Mouse (Mus musculus): ENCODE data around the gene 2210408I21Rik. TPM values are rescaled to one million over a fixed set of nuclear protein-coding genes. Genes with fewer than 3 reads are reported as not detected.
"Not testable (repeated sequence)": the region's sequence is repeated elsewhere in the genome, so short reads cannot be mapped to it uniquely, and the experiment has no call there.

2210408I21Rik gene
- polyA plus RNA-seq (2015; fragmentation: Nextera tagmentation; extraction: Ambion mirVana) = 13.5 and 14.1 TPM in 2 replicates

DNA sequence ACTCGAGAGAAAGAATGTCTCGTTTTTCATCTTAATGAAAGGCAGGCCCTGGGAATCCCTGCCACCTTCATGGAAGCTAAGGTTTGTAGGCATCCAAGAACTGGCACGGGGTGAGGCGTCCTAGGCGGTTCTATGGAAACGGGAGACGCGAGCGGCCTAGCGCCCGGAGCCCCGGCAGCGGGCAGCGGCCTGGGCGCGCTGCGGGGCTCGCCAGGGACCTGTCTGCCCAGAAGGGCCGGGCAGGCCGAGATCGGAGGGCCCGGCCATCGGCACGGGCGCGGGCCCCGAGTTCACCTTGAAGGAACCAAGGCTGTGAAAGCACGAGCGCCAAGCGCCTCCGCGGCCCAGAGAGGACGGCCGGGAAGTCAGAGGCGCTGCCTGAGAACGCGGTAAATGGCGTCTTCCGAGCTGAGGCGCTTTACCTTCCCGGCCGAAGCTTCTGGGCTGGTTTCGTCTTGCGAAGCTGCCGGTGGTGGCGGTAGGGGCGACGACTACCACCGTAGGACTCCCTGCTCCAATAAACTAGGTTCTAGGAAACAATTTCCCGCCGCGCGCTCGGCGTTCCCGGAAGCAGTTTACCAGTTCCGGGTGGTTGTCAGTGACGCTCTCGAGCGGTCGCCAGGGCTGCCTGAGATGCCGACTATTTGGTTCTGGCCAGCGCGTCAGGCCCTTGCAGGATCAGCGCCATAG, at the start of gene 2210408I21Rik, which contains the start of gene Slf1:
Gene 2210408I21Rik (plus strand): TSS at position 610 of the 690 bp plus-strand sequence.
Gene Slf1 (minus strand): TSS at position 543 of the 690 bp plus-strand sequence.
- peak within 1 kb of the TSS; percentile 73 for H3K4me2 ChIP-seq (ENCODE audit: low read length)
- WGBS = under 1% methylated on average over 65 of the region's 65 CpGs
- H3K36me3 ChIP-seq (ENCODE audit: control insufficient read depth, insufficient read depth) = no peaks in the 10 kb centered on the region
- H3K9ac ChIP-seq (replicated peaks; ENCODE audit: low read depth, low read length) = peak within 1 kb of the TSS; percentile 95
- no peaks in the 10 kb centered on the region for H3K27me3 ChIP-seq (replicated peaks; ENCODE audit: control insufficient read depth, insufficient read depth, low read length)
- no peaks in the 10 kb centered on the region for H3K9me3 ChIP-seq (ENCODE audit: control insufficient read depth, low read length)
- ATAC-seq = peak; percentile 99
- peak within 1 kb of the TSS; percentile 98 for H3K4me3 ChIP-seq (replicated peaks; ENCODE audit: low read length)
- peak within 1 kb of the TSS; percentile 96 for H3K27ac ChIP-seq (ENCODE audit: low read length)
- peaks cover 8% of the 10 kb centered on the region for H3K4me1 ChIP-seq (replicated peaks; ENCODE audit: control insufficient read depth, insufficient read depth, low read length)

- H3K9me3 ChIP-seq (ENCODE audit: control insufficient read depth, low read length); H3K27ac ChIP-seq (ENCODE audit: low read length); H3K36me3 ChIP-seq (ENCODE audit: control insufficient read depth, insufficient read depth); H3K4me2 ChIP-seq (ENCODE audit: low read length); H3K4me1 ChIP-seq (replicated peaks; ENCODE audit: control insufficient read depth, insufficient read depth, low read length); H3K4me3 ChIP-seq (replicated peaks; ENCODE audit: low read length); ATAC-seq; H3K9ac ChIP-seq (replicated peaks; ENCODE audit: low read depth, low read length); H3K27me3 ChIP-seq (replicated peaks; ENCODE audit: control insufficient read depth, insufficient read depth, low read length): not testable (repeated sequence)
- WGBS = 97% methylated on average over 1 of the region's 1 CpGs
Measured at GRCm38 (mm10) chr13:77092876-77093275, 42.5 kb upstream of the 2210408I21Rik start.

DNA sequence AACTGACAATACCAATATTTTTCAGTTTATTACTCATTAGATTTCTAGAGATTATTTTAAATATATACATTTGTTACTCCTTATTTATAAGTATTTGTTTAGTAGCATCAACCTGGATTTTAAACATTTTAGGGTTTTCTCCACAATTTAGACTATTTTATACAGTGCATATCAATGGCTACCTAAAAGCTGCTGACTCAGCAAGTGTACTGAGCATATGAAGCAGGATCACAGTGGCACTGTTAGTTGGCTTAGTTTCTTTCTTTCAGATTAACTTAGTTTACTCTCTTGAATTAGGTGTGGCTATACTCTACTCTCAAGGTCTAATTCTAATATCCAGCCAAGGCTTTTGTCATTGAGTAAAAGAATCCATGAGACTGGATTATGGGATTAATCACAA, 27.6 kb upstream of the 2210408I21Rik start:
- H3K9me3 ChIP-seq (ENCODE audit: control insufficient read depth, low read length) = no peaks in the 10 kb centered on the region
- H3K27me3 ChIP-seq (replicated peaks; ENCODE audit: control insufficient read depth, insufficient read depth, low read length) = no peaks in the 10 kb centered on the region
- no peak overlapping the region for H3K4me2 ChIP-seq (ENCODE audit: low read length)
- no peaks in the 10 kb centered on the region; the same call in 1 of the 2 replicates for H3K36me3 ChIP-seq (ENCODE audit: control insufficient read depth, insufficient read depth)
- no peak for ATAC-seq
- no peaks in the 10 kb centered on the region for H3K4me1 ChIP-seq (replicated peaks; ENCODE audit: control insufficient read depth, insufficient read depth, low read length)
- H3K27ac ChIP-seq (ENCODE audit: low read length) = no peak overlapping the region
- no peak overlapping the region for H3K9ac ChIP-seq (replicated peaks; ENCODE audit: low read depth, low read length)
- H3K4me3 ChIP-seq (replicated peaks; ENCODE audit: low read length) = no peak overlapping the region

DNA sequence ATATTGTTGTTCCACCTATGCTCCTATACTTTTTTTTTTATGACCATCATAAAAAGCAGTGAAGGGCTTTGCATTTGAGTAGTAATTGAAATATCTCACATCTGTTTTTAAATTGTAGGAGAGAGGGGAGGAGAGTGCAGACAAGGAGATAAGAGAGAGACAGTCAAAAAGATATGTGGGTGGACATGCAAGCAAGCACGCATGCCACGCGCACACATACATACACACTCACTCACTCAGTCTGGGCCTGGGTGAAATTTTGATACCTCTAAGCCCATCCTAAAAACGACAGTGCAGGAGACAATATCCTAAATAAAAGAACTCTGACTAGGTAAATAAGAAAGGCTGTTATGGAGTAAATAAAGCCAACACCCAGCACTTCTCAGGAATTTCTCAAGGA, 16.6 kb upstream of the 2210408I21Rik start:
- no peak overlapping the region for H3K4me3 ChIP-seq (replicated peaks; ENCODE audit: low read length)
- H3K9ac ChIP-seq (replicated peaks; ENCODE audit: low read depth, low read length) = no peak overlapping the region
- ATAC-seq = no peak
- H3K4me2 ChIP-seq (ENCODE audit: low read length) = no peak overlapping the region
- no peaks in the 10 kb centered on the region for H3K27me3 ChIP-seq (replicated peaks; ENCODE audit: control insufficient read depth, insufficient read depth, low read length)
- no peak overlapping the region for H3K27ac ChIP-seq (ENCODE audit: low read length)
- no peaks in the 10 kb centered on the region for H3K9me3 ChIP-seq (ENCODE audit: control insufficient read depth, low read length)
- WGBS = 95% methylated on average over 4 of the region's 4 CpGs
- H3K4me1 ChIP-seq (replicated peaks; ENCODE audit: control insufficient read depth, insufficient read depth, low read length) = no peaks in the 10 kb centered on the region
- H3K36me3 ChIP-seq (ENCODE audit: control insufficient read depth, insufficient read depth) = no peaks in the 10 kb centered on the region

DNA sequence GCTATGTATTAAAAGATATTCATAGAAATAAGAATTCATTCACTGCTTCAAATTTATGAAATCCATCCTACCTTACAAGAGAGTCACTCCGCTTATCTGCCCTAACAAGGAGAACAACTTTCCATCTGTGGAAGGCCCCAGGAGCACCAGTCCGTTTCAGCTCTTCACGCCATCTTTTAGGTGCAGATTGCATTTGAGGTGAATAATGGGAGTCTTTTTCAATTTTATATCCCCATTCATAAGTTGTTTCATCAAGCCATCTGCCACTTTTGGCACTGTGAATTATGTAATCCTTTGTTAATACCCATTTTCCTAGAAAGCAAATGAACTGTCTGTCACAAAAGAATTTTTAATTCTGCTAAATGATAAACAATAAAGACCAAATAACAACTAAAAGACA, 10.2 kb upstream of the 2210408I21Rik start:
- Histone ChIP-seq H3K4me3 (replicated peaks; ENCODE audit: low read length) (no peak overlapping the region), H3K36me3 (ENCODE audit: control insufficient read depth, insufficient read depth) (peaks cover 2% of the 10 kb centered on the region; the same call in 1 of the 2 replicates), H3K4me2 (ENCODE audit: low read length) (no peak overlapping the region), H3K27ac (ENCODE audit: low read length) (no peak overlapping the region), H3K9me3 (ENCODE audit: control insufficient read depth, low read length) (no peaks in the 10 kb centered on the region), H3K27me3 (replicated peaks; ENCODE audit: control insufficient read depth, insufficient read depth, low read length) (no peaks in the 10 kb centered on the region), H3K9ac (replicated peaks; ENCODE audit: low read depth, low read length) (no peak overlapping the region), H3K4me1 (replicated peaks; ENCODE audit: control insufficient read depth, insufficient read depth, low read length) (no peaks in the 10 kb centered on the region)
- peak; percentile 65 for ATAC-seq
- WGBS = 50% methylated on average over 3 of the region's 3 CpGs

DNA sequence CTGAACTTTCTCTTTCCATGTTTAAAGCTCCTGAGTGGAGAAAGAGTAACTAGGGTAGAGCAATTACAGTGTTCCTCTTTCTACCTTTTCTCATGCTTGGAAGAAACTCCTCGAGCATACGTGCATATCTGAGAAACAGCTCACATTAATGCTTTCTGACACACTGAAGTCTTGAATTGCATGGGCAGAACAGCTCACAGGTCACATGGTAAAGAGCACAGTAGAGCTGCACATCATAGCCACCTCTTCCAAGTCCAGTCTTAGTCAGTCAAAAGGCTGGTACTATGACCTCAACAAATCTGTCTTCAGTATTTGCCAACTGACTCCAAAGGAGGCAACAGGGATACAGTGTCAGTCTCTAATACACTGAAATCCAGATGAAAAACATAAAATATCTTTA, 7.1 kb upstream of the 2210408I21Rik start:
- Histone ChIP-seq H3K27me3 (replicated peaks; ENCODE audit: control insufficient read depth, insufficient read depth, low read length) (no peaks in the 10 kb centered on the region), H3K9me3 (ENCODE audit: control insufficient read depth, low read length) (no peaks in the 10 kb centered on the region), H3K36me3 (ENCODE audit: control insufficient read depth, insufficient read depth) (peaks cover 2% of the 10 kb centered on the region; the same call in 1 of the 2 replicates), H3K9ac (replicated peaks; ENCODE audit: low read depth, low read length) (no peak overlapping the region), H3K4me2 (ENCODE audit: low read length) (no peak overlapping the region), H3K27ac (ENCODE audit: low read length) (no peak overlapping the region), H3K4me3 (replicated peaks; ENCODE audit: low read length) (no peak overlapping the region), H3K4me1 (replicated peaks; ENCODE audit: control insufficient read depth, insufficient read depth, low read length) (peaks cover 3% of the 10 kb centered on the region; the same call in 1 of the 2 replicates)
- ATAC-seq = no peak
- WGBS = 81% methylated on average over 2 of the region's 2 CpGs

- no peaks in the 10 kb centered on the region for H3K36me3 ChIP-seq (ENCODE audit: control insufficient read depth, insufficient read depth)
- H3K9ac ChIP-seq (replicated peaks; ENCODE audit: low read depth, low read length) = no peak overlapping the region
- ATAC-seq = no peak
- H3K9me3 ChIP-seq (ENCODE audit: control insufficient read depth, low read length) = no peaks in the 10 kb centered on the region
- peaks cover 4% of the 10 kb centered on the region for H3K4me1 ChIP-seq (replicated peaks; ENCODE audit: control insufficient read depth, insufficient read depth, low read length)
- H3K4me2 ChIP-seq (ENCODE audit: low read length) = no peak overlapping the region
- 81% methylated on average over 2 of the region's 2 CpGs for WGBS
- H3K4me3 ChIP-seq (replicated peaks; ENCODE audit: low read length) = no peak overlapping the region
- no peaks in the 10 kb centered on the region for H3K27me3 ChIP-seq (replicated peaks; ENCODE audit: control insufficient read depth, insufficient read depth, low read length)
- H3K27ac ChIP-seq (ENCODE audit: low read length) = no peak overlapping the region
Measured at GRCm38 (mm10) chr13:77131132-77131531, 4.2 kb upstream of the 2210408I21Rik start.

- H3K4me2 ChIP-seq (ENCODE audit: low read length) = peak overlapping the region; percentile 73
- 0% methylated on average over 11 of the region's 11 CpGs for WGBS
- H3K4me3 ChIP-seq (replicated peaks; ENCODE audit: low read length) = peak overlapping the region; percentile 98
- peak overlapping the region; percentile 95 for H3K9ac ChIP-seq (replicated peaks; ENCODE audit: low read depth, low read length)
- peak overlapping the region; percentile 96 for H3K27ac ChIP-seq (ENCODE audit: low read length)
- peaks cover 8% of the 10 kb centered on the region for H3K4me1 ChIP-seq (replicated peaks; ENCODE audit: control insufficient read depth, insufficient read depth, low read length)
- ATAC-seq = peak; percentile 75
- H3K27me3 ChIP-seq (replicated peaks; ENCODE audit: control insufficient read depth, insufficient read depth, low read length) = no peaks in the 10 kb centered on the region
- no peaks in the 10 kb centered on the region for H3K9me3 ChIP-seq (ENCODE audit: control insufficient read depth, low read length)
- H3K36me3 ChIP-seq (ENCODE audit: control insufficient read depth, insufficient read depth) = no peaks in the 10 kb centered on the region
Measured at GRCm38 (mm10) chr13:77135621-77135981, 261 bp downstream of the 2210408I21Rik start.

DNA sequence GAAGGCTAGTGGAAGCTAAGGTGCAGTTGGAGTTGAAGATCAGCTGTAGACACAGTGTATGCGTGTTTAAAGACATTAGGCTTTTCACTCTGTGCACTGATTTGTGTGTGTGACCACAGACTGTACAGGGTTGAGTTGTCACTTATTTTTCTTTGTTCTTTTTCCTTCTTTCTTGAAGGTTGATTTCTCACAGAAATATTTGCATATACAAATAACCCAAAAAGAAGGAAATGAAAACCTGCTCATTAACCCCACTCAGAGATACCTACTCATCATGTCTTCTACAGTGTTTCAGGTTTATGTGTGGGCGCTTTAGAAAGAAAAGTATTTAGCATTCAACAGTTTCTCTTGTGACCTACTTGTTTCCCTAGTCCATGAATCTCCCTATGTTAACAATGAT, 5.5 kb downstream of the 2210408I21Rik start:
- Histone ChIP-seq H3K9ac (replicated peaks; ENCODE audit: low read depth, low read length) (no peak overlapping the region), H3K9me3 (ENCODE audit: control insufficient read depth, low read length) (no peaks in the 10 kb centered on the region), H3K4me1 (replicated peaks; ENCODE audit: control insufficient read depth, insufficient read depth, low read length) (peaks cover 5% of the 10 kb centered on the region), H3K4me2 (ENCODE audit: low read length) (no peak overlapping the region), H3K27ac (ENCODE audit: low read length) (no peak overlapping the region), H3K4me3 (replicated peaks; ENCODE audit: low read length) (no peak overlapping the region), H3K36me3 (ENCODE audit: control insufficient read depth, insufficient read depth) (no peaks in the 10 kb centered on the region), H3K27me3 (replicated peaks; ENCODE audit: control insufficient read depth, insufficient read depth, low read length) (no peaks in the 10 kb centered on the region)
- ATAC-seq = no peak
- 88% methylated on average over 2 of the region's 2 CpGs for WGBS

Data from forebrain, embryonic 16.5 days (tissue).